Mouse (Mus musculus) stomach, postnatal 0 days (tissue): ENCODE data around the gene Egln3.

Experiments
- CTCF ChIP-seq: IDR thresholded peaks from 2 replicates; pipeline ENCODE4 v1.5.1; 2016; ENCODE audit warnings: antibody characterized with exemption, low read depth, mild to moderate bottlenecking, moderate library complexity
- EP300 ChIP-seq: optimal IDR thresholded peaks from 2 replicates; pipeline ENCODE3; 2016; ENCODE audit warnings: antibody characterized with exemption

DNA sequence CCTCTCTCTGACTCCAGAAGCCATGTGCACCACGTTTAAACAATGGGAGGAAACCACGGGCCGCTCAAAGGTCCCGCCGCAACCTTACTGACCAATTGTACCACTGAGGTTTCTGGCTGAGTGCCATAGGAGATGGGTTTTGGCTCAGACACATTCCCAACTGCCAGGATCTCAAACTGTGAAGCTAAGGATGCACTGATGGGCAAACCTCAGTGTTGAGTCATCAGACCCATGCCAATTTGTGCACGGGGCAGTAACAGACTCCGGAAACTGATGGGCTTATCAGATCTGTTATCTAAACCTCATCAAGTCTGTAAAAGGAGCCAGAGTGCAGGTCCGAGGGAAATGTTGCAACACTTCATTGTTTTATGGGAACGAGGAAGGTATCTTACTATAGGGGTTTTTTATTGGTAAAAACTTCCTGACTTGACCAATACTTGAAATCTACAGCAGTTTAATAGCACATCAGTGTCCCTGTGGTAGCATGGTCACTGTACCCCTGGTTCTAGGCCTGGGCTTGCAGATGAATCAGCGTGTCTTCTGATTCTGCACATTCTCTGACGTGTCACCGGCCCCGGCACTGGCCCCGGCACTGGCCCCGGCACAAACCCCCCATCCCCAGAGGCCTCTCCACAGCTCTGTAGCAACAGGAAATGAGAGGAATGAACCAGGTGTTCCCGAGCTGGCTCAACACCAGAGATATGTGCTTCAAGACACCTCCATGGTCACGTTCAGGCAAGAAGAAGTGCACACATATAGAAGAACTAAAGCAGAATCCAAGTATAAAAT, 15.7 kb downstream of the Egln3 start:
- no peak for TF ChIP-seq EP300
- no peak for TF ChIP-seq CTCF
